In the genomic region with DNA sequence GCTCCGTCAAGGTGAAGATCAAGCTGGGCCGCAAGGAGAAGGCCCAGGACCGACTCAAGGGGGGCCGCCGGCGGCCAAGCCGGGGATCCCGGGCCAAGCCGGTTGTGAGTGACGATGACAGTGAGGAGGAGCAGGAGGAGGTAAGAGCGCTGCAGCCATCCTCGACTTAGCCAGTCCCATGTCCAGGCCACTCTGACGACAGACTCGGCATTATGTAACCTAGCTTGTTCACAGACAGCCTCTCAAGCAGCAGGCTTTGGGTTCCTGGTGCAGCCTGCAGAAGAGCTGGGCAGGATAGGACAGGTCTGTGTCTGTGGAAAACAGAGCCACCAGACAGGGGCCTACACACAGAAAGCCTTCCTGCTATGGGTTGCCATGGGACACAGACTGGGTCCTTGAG, we compare ENCODE assay signal across 6 mouse cellular contexts.
"Had no signal": no experiment of that assay in that cellular context is flagged by ENCODE, and none has a peak within 500 bp of the region (broad histone marks: within the 10 kb centered on the region; RNA-seq: fewer than 3 reads in every experiment).

No protein-coding gene starts in this region.

- H3K9me3 ChIP-seq: liver, embryonic 13.5 days; neural tube, embryonic 12.5 days; stomach, embryonic 15.5 days had no signal

- H3K4me1 ChIP-seq: liver, embryonic 13.5 days; neural tube, embryonic 12.5 days; stomach, embryonic 15.5 days had no signal

- H3K4me3 ChIP-seq: layer of hippocampus, adult 2 months; liver, embryonic 13.5 days; neural tube, embryonic 12.5 days; stomach, embryonic 15.5 days had no signal

- H3K27ac ChIP-seq: kidney, postnatal 0 days; layer of hippocampus, adult 2 months; liver, embryonic 13.5 days; neural tube, embryonic 12.5 days; stomach, embryonic 15.5 days had no signal

- H3K4me2 ChIP-seq: liver, embryonic 13.5 days; midbrain, embryonic 11.5 days; neural tube, embryonic 12.5 days; stomach, embryonic 15.5 days had no signal

- H3K27me3 ChIP-seq: liver, embryonic 13.5 days; neural tube, embryonic 12.5 days; stomach, embryonic 15.5 days had no signal

- H3K9ac ChIP-seq: liver, embryonic 13.5 days; neural tube, embryonic 12.5 days; stomach, embryonic 15.5 days had no signal
